Mouse (Mus musculus): Measurements from ENCODE around the gene Rundc1. TPM values are rescaled to one million over a fixed set of nuclear protein-coding genes. Genes with fewer than 3 reads are reported as not detected.
A peak's percentile ranks its signal among the peaks of the same experiment; 100 is the strongest.
"Not testable (repeated sequence)": the region's sequence is repeated elsewhere in the genome, so short reads cannot be mapped to it uniquely, and the experiment has no call there.

Gene Rundc1
- total RNA-seq, 2 experiments from 2014 or later, result 5.1 to 6.2 TPM

DNA sequence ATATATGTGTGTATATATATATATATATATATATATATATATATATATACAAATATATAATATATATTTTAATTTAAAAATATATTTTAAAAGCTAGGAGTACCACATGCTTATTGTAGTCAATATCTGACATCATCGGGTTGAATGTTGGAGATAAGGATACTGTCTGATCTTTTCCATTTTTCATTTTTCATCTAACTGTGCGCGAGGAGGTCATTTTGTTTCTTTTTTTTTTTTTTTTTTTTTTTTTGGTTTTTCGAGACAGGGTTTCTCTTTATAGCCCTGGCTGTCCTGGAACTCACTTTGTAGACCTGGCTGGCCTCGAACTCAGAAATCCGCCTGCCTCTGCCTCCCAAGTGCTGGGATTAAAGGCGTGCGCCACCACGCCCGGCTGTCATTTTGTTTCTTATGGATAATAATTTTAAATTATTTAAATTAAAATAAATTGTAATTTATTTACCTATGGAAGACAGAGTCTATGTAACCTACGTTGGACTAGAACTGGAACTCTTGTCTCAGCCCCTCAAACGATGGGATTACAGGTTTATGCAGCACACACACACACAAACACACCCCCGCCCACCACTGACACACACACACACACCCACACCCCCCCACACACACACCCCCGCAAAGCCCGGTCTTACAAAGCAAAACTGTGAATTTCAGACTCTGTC is 16.7 kb downstream of the Rundc1 start:
- not testable (repeated sequence) for ATAC-seq (replicated peaks; ENCODE audit: low FRiP score, low TSS enrichment, poor library complexity, severe bottlenecking)

DNA sequence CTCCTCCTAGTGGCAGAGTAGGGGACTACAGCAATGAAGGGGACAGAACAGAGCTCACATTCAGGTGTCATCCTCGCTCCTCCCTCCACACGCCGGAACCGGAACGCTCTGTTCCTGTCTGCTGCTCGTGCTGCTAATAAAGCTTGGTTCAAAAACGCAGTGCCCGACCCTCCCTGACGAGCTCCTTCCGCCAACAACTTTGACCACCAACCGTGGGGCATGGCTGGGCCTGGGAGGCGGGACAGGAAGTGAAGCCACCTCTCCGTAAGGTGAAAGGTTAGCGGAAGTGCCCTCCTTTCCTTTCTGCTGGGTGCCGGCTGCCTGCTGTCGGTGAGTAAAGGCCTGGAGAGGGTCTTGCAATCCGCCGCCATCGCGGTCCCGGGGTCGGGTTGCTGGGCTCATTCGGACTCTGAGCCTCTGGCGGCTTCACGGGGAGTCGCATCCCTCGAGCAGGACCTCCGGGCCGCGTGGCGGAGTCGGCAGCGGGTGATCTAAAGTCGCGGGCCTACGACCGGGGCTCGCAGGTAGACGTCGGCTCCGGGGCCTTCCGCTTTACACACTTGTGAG is 17.3 kb downstream of the Rundc1 start, which contains the start of gene Rpl27:
Gene Rpl27 (plus strand): TSS at position 172 of the 567 bp plus-strand sequence.
- peak; percentile 97 for ATAC-seq (replicated peaks; ENCODE audit: low FRiP score, low TSS enrichment, poor library complexity, severe bottlenecking)

DNA sequence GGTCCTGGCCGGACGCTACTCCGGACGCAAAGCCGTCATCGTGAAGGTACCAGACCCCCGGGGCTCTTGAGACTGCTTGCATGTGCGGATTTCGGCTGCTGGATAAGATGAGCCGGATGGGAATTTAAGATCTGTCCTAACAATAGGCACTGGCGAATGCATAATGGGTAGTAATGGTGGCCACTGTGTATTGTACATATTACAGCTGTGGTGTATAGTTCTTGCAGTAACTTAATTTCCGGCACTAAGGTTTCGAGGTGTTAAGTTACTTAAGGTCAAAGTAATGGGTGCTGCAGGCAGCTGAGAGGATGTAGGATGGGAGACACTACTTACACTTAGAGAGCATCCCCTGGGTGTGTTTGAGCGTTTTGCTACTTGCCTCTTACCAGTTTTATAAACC is 17.9 kb downstream of the Rundc1 start:
- 0 out of 2 replicates have a peak, but pooled peaks have one; percentile 1 for ATAC-seq (replicated peaks; ENCODE audit: low FRiP score, low TSS enrichment, poor library complexity, severe bottlenecking)

DNA sequence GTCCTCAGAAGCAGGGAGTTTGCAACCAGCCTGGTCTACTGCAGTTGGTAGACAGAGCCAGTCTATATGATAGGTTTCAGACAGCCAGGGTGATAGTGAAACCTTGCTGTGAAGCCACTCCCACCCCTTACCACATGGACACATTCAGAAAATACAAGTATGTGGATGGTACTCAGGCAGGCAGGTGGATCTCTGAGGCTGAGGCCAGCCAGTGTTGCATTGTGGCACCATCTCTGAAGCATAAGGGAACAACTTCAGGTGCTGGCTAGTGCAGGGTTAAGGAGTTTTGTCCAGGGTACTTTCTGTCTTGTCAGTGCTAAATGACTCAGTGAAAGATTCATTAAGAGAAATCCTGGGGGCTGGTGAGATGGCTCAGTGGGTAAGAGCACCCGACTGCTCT is 21.4 kb downstream of the Rundc1 start:
- 0 out of 2 replicates have a peak, but pooled peaks have one; percentile 9 for ATAC-seq (replicated peaks; ENCODE audit: low FRiP score, low TSS enrichment, poor library complexity, severe bottlenecking)

DNA sequence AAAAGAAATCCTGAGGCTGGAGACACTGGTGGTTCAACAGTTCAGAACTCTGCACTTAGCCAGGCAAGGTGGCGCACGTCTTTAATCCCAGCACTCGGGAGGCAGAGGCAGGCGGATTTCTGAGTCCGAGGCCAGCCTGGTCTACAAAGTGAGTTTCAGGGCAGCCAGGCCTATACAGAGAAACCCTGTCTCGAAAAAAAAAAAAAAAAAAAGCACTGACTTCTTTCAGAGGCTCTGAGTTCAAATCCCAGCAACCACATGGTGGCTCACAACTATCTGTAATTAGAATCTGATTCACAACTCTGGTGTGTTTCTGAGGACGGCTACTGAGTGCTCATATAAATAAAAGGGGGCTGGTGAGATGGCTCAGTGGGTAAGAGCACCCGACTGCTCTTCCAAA is 22.0 kb downstream of the Rundc1 start:
- ATAC-seq (replicated peaks; ENCODE audit: low FRiP score, low TSS enrichment, poor library complexity, severe bottlenecking), result not testable (repeated sequence)

DNA sequence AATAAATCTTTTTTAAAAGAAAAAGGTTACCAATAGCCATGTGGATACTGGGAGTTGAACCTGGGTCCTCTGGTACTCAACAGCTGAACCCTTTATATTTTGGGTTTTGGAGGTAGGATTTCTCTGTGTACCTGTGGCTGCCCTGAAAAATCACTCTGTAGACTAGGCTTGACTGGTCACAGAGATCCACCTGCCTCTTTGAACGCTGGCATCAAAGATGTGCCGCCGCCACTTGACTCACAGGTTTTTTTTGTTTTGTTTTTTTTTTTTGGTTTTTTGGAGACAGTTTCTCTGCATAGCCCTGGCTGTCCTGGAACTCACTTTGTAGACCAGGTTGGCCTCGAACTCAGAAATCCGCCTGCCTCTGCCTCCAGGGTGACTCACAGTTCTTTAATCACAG is 22.9 kb downstream of the Rundc1 start:
- no peak for ATAC-seq (replicated peaks; ENCODE audit: low FRiP score, low TSS enrichment, poor library complexity, severe bottlenecking)

DNA sequence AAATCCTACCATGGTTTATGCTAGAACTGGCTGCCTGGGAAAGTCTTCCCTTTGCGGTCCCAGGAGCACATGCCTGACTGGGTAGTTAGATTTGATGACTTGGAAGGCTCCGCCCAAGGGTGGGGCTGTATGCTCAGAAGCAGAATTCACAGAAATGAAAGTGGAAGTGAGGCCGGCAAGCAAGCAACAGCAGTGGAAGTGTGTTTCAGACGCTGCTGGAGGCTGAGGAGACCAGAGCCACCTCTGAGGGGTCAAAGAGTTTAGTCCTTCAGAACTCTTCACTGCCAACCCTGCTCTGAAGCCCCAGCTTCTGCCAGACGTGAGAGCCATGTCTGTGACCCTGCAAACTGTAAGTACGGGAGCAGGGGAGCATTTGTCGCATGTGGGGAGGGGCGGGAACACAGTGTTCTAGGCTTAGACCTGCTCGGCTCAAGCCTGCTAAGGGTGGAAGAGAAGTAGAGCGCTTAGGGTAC is 23.4 kb downstream of the Rundc1 start, which contains the start of gene Ifi35:
Gene Ifi35 (plus strand): TSS at position 134 of the 473 bp plus-strand sequence.
- ATAC-seq (replicated peaks; ENCODE audit: low FRiP score, low TSS enrichment, poor library complexity, severe bottlenecking), result peak; percentile 85

DNA sequence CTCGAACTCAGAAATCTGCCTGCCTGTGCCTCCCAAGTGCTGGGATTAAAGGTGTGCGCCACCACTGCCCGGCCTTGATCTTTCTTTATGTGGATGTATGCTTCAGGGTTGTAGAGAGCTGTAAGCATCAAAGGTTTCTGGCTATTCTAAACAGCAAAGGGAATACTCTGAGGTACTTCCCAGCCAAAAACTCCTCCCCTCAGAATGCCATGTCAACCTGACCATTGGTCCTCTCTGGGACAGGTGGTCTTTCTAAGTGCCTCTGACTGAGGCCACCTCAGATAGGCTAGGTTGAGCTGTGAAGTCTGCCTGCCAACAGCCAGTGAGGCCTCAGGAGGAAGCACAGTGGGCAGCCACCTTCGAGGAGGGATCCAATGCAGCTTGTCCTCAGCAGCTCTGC is 24.0 kb downstream of the Rundc1 start:
- ATAC-seq (replicated peaks; ENCODE audit: low FRiP score, low TSS enrichment, poor library complexity, severe bottlenecking), result 0 out of 2 replicates have a peak, but pooled peaks have one; percentile 11

DNA sequence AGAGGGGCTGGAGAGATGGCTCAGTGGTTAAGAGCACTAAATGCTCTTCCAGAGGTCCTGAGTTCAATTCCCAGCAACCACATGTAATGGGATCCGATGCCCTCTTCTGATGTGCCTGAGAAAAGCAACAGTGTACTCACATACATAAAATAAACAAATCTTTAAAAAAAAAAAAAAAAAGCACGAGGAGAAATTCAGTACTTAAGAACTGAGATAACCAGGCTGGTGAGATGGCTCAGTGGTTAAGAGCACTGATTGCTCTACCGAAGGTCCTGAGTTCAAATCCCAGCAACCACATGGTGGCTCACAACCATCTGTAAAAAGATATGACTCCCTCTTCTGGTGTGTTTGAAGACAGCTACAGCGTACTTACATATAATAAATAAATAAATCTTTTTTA is 24.7 kb downstream of the Rundc1 start:
- ATAC-seq (replicated peaks; ENCODE audit: low FRiP score, low TSS enrichment, poor library complexity, severe bottlenecking), result not testable (repeated sequence)

DNA sequence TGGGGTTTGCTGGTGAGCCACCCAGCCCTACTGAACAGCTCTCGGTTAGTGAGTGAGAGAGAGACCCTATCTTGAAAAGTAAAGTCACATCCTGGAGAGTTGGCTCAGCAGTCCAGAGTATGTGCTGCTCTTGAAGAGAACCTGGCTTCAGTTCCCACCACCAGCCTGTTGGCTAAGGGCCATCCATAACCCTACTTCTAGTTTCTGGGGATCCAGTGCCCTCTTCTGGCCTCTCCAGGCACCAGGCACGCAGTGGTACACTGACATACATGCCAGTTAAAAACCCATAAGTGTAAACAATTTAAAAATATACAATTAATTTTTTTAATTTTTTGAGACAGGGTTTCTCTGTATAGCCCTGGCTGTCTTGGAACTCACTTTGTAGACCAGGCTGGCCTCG is 25.5 kb downstream of the Rundc1 start:
- 0 out of 2 replicates have a peak, but pooled peaks have one; percentile 18 for ATAC-seq (replicated peaks; ENCODE audit: low FRiP score, low TSS enrichment, poor library complexity, severe bottlenecking)

DNA sequence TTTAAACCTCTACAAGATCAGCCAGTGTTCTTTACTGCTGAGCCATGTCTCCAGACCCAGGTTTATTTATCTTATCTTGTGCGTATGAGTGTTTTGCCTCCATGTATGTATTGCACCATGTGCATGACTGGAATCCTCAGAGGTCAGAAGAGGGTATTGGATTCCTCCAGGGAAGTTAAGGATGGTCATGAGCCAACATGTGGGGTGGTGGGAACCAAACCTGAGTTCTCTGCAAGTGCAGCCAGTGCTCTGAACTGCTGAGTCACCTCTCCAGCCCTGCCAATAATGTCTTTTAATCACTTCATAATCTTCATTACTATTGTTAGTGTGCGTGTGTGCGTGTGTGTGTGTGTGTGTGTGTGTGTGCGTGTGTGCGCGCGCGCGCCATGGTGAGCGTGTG is 26.7 kb downstream of the Rundc1 start:
- ATAC-seq (replicated peaks; ENCODE audit: low FRiP score, low TSS enrichment, poor library complexity, severe bottlenecking), result no peak

DNA sequence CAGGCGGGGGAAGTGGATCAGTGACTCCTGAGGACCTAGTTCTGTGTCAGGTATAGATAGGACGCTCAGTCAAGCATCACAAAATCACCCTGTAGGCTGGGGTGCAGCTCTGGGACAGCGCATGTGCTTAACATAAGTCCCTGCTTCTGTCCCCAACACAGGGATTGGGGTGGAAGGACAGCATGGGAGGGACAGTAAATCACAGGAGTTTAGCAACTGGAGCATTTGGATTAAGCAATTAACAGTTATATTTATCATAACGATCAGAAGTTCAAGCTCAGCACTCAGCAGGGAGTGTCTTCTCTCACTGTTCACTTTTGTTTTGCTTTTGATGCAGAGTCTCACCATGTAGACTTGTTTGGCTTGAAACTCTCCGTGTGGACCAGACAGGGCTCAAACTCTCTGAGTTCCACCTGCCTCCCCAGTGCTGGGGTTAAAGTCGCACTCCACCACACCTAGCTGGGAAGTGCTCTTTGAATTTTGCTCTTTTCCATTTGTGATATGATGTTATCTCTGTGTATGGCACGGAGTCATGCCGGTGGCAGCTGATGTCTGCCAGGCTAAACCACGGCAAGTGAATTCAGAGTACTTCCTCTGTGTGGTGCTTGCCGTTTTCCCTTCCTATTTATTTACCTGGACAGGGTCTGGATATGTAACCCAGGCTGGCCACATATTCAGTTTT is 27.3 kb downstream of the Rundc1 start:
- ATAC-seq (replicated peaks; ENCODE audit: low FRiP score, low TSS enrichment, poor library complexity, severe bottlenecking), result no peak

DNA sequence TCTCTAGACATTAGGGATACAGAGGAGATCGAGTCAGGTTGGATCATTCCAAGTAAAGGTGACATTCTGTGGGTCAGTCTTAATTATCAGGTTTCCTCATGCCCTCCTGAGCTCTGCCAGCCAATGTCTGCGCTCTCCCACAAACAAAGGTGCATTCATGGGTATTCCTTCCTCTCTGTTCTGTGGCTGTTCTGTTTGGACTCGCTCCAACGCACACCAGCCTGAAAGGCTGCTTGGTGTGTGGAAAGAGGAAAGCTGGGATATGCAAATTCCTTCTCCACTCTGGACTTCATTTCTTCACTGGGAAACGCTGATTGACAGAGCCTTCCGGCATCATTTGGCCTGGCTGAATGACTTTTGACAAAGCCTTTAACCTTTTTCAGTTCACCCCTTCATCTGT is 29.8 kb downstream of the Rundc1 start:
- ATAC-seq (replicated peaks; ENCODE audit: low FRiP score, low TSS enrichment, poor library complexity, severe bottlenecking), result no peak

DNA sequence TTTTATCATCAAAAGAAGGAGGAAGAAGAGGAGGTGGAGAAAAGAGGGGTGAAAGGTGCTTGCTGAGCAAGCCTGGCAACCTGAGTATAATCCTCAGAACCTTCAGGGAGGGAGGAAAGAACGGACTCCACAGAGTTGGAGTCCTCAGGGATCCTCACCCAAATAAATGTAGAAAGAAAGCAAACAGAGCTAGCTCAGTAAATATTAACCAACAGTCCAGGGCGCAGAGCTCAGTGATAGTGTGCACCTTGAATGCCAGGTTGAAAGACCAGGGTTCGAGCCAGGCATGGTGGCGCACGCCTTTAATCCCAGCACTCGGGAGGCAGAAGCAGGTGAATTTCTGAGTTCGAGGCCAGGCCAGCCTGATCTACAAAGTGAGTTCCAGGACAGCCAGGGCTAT is 30.7 kb downstream of the Rundc1 start:
- no peak for ATAC-seq (replicated peaks; ENCODE audit: low FRiP score, low TSS enrichment, poor library complexity, severe bottlenecking)

DNA sequence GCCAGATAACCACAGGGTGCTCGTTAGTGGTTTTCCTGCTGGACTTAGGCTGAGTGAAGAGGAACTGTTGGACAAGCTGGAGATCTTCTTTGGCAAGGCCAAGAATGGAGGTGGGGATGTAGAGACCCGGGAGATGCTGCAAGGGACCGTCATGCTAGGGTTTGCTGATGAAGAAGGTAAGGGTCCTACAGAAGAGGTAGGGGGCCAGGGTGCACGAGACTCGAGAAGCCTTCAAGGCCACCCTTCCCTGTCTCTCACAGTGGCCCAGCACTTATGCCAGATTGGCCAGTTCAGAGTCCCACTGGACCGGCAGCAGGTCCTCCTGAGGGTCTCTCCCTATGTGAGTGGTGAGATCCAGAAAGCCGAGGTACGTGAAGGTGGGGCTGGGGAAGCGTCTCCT is 32.7 kb downstream of the Rundc1 start:
- no peak for ATAC-seq (replicated peaks; ENCODE audit: low FRiP score, low TSS enrichment, poor library complexity, severe bottlenecking)

DNA sequence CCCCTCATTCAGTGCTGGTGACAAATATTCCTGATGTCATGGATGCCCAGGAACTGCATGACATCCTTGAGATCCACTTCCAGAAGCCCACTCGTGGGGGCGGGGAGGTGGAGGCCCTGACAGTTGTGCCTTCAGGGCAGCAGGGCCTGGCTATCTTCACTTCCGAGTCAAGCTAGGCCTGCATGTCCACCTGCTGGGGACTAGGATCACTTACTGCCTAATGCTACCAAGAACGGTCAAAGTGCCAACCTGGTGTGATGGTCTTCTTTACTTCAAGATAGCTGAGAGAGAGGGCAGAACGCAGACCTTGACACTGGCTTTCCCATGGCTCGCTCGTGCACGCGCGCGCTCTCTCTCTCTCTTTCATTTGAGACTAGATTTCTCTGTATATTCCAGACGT is 33.3 kb downstream of the Rundc1 start:
- ATAC-seq (replicated peaks; ENCODE audit: low FRiP score, low TSS enrichment, poor library complexity, severe bottlenecking), result no peak

DNA sequence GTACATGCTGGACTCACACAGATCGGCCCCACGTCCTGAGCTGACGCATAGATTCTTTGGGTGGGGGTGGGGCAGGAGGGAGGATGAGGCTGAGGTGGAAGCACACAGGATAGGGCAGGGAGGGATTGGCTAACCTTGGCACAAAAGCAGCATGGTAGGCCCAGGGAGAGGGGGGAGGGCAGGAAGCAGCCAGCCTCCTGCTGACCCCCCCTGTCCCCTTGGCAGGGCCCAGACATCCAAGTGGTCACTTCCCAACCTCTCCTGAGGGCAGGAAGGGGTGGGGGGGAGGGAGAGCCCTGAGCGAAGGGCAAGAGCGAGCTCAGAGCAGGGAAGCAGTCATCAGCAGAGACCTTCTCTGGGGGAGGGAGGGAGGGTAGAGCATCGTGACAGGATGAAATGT is 34.8 kb downstream of the Rundc1 start:
- no peak for ATAC-seq (replicated peaks; ENCODE audit: low FRiP score, low TSS enrichment, poor library complexity, severe bottlenecking)

DNA sequence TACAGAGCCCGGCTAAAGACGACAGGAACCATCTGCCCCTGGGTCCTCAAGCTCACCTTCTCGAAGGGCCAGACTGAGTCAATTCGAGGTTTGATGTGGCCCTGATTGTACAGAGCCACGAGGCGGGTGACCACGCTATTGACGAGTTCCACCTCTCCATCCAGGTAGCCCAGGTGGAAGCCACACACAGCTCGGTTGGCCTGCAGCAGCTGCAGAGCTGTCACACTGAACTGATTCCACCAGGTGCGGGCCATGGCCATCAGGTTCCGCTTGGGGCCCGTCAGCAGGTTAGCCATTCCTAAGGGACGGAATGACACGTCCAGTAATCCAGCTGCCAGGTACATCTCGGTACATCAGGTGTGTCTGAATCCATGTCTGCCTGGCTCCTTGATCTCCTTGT is 35.4 kb downstream of the Rundc1 start:
- no peak for ATAC-seq (replicated peaks; ENCODE audit: low FRiP score, low TSS enrichment, poor library complexity, severe bottlenecking)

DNA sequence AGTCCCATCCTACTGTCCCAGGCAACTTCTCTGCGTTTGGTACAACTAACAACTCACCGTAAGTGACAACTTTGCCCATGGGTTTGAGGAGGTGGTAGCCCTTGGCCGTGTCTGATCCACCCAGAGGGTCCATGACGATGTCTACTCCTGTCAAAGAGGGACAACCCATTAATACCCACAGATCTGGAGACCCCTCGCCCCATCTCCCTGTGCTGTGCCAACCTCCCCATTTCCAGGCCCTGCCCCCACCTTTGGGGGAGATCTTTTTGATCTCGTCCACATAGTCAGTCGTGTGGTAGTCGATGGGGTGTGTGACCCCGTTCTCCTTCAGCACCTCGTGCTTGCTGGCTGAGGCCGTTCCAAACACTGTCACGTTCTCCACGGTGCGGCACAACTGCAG is 37.3 kb downstream of the Rundc1 start:
- ATAC-seq (replicated peaks; ENCODE audit: low FRiP score, low TSS enrichment, poor library complexity, severe bottlenecking), result no peak
